Comparison of ENCODE assay signal across 12 mouse cellular contexts in the genomic region with DNA sequence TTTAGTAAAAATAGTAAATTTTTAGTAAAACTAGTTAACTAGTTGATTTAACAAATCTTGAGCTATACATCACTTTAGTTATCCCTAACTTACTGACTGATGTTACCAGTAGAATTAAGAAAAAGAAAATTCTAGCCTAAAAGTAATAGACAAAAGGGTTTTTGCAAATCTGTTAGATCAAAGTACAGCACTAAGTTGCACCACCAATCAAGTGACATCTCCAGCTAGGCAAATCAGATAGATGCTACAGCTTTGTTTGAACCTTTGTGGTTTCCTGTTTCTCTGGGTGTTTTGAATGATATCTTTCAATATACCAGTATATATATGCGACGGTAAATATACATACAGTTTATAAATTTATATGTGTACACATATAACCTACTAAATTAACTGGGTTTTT.
"Had no signal": no experiment of that assay in that cellular context is flagged by ENCODE, and none has a peak within 500 bp of the region (broad histone marks: within the 10 kb centered on the region; RNA-seq: fewer than 3 reads in every experiment).

No protein-coding gene starts in this region.

- DNase-seq: kidney, adult 18-20 months; kidney, postnatal 25 days; layer of hippocampus, adult 9-11 months; layer of hippocampus, postnatal 36 days; liver, embryonic 13.5 days; lung, adult 2 months; lung, postnatal 14 days; midbrain, embryonic 14.5 days; right cerebral cortex, adult 18-20 months; right cerebral cortex, postnatal 14 days; right cerebral cortex, postnatal 4 days had no signal

- ATAC-seq: intestine, embryonic 16.5 days had no signal
